Mouse (Mus musculus) kidney, postnatal 14 days (tissue): ENCODE measurements at regions not wholly inside any gene's neighbourhood (a gene's known extent, or its start where the extent isn't known, plus 50 kb on each side); places are given as distances from the start of the nearest gene placed in this dataset.

Experiments used
- DNase-seq: peaks from one replicate; pipeline ENCODE4 v3.0.0; 2022; ENCODE audit warnings: mixed read lengths

- DNase-seq, result no peak
Observed at GRCm38 (mm10) chr4:148723208-148723607, 80.1 kb downstream of the Gm572 start.

DNA sequence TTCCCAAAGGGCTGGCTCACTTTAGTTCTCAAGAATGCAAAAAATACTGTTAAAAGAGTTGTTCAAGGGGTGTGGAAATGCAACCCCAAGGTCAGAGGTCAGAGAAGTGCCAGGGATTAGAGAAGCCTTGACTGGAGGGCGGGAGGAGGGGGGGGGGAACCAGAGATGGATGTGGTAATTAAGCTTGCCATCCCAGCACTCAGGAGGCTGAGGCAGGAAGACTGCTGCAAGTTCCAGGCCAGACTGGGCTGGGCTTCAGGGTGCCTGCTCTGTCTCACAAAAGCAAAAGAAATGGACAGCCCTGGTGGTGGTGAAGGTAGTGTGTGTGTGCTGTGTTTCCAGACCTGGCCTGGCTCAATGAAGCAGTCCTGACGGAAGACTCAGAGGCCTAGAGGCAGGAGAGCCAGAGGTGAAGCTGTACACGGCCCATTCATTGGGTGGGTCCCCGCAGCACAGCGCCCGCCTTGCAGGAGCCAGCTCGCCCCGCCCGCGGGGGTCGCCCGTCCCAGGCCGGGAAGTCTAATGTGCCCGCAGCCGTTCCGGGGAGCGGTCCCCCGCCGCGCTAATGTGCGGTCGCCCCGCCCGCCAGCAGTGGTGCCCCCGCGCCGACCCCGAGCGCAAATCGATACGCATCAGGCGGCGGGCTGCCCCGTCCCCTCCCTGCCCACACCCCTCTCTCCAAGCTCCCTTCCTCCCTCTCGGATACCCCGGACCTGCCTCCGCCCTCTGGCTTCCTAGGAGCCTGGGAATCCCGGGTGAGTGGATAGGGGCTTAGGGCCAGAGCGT, 80.1 kb upstream of the Casz1 start:
- no peak for DNase-seq

DNA sequence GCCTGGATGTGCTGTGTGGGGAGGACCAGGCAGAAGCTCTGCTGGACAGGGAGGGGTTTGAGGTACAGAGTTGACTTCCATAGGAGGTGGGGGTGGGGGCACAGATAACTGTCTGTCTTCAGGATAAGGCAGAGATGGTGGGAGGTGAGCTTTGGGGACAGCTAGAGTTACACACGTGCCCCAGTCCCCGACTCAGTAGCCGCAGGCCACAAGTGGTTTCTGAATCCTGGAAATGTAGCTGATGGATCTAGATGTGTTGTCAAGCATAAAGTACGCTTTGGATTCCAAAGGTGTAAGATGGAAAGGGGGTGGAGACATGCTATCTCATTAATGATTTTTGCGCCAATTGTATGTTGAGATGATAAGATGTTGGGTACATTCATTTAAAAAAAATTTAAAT, 75.4 kb upstream of the Casz1 start:
- no peak for DNase-seq

DNA sequence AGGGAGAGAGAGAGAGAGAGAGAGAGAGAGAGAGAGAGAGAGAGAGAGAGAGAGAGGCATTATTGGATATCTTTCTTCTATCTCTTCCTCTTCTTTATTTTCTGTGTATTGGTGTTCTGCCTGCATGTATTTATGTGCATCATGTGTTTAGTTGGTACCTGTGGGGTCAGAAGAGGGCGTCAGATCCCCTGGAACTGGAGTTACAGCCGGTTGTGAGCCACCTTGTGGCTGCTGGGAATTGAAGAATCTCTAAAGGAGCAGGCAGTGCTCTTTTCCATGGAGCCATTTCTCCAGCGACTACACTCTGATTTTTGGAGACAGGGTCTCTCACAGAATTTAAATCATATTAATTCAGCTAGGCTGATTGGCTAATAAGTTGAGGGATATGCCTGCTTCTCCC, 72.6 kb upstream of the Casz1 start:
- no peak for DNase-seq

- DNase-seq, result no peak
Observed at GRCm38 (mm10) chr4:148734061-148734460, 70.2 kb upstream of the Casz1 start.

- DNase-seq, result no peak
Observed at GRCm38 (mm10) chr4:148734547-148734946, 69.7 kb upstream of the Casz1 start.

GRCm38 (mm10) chr4:148738601-148739530, 65.4 kb upstream of the Casz1 start:
- DNase-seq, result no peak

GRCm38 (mm10) chr4:148742549-148743413, 61.4 kb upstream of the Casz1 start:
- DNase-seq, result peak; percentile 78

DNA sequence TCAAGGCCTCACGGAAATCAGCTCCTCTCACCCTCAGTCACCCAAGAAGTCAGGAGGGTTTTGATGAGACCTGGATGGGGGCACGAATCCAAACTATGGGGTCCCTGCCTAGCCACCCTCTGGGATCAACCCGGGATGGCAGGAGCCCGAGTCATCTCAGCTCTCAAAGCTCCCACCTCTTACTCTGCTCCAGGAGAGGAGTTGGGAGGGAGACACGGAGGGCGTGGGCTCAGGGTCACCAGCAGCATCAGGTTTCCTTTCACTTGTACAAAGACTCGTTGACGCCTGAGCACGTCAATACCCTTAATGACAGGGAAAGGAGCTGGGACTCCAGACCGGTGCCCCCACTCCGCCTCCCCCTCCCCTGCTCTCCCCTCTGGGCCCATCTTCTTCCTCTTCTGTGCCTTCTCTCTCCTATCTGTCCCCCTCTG, 60.8 kb upstream of the Casz1 start:
- no peak for DNase-seq

- no peak for DNase-seq
Observed at GRCm38 (mm10) chr4:148744053-148744452, 60.2 kb upstream of the Casz1 start.

GRCm38 (mm10) chr4:148746460-148747314, 57.5 kb upstream of the Casz1 start:
- DNase-seq, result no peak

GRCm38 (mm10) chr4:148747315-148747644, 56.9 kb upstream of the Casz1 start:
- no peak for DNase-seq

GRCm38 (mm10) chr4:148750030-148750429, 54.2 kb upstream of the Casz1 start:
- DNase-seq, result no peak

- no peak for DNase-seq
Observed at GRCm38 (mm10) chr4:148751591-148751990, 52.6 kb upstream of the Casz1 start.

GRCm38 (mm10) chr4:148752360-148753093, 51.7 kb upstream of the Casz1 start:
- DNase-seq, result no peak

DNA sequence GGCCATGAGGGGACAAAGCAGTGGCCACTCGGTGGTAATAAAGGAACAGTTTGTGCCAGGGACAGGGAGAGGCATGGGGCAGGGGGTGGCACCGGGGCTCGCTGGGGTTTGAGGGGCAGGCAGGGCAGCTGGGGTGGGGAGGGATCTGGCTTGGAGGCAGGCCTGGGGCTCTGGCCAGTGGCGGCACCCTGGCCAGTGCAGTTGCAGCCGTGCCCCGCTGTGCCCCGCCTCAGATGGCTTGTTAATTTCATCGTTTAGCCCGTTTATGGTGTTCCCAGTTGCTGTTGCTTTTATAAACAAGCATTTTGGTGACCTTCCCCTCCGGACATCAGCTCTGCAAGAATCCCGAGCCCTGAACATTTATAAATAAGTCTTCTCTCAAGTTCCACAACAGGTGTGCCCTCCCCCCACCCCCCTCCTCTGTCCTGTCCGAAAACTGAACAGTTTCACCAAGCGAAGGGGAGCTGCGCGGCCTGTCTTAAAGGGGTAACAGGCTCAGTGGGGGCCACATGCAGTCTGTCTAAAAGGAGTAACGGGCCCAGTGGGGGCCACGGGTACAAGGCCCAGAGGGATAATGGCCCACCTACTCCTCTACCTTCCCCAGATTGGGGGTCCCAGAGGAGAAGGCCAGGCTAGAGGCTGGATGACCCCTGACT, 51.0 kb upstream of the Casz1 start:
- DNase-seq, result no peak

- DNase-seq, result no peak
Observed at GRCm38 (mm10) chr4:148753849-148754248, 50.4 kb upstream of the Casz1 start.
